Mouse (Mus musculus) embryonic stem cell, embryonic (primary cell): ENCODE results near the gene Fam221b.

Experiments
- CTCF ChIA-PET, 4 experiments: fragments of 300-600 bp in 2 of 4; fragments of 350-600 bp in 2 of 4; sonication (Branson Sonifier 250); formaldehyde crosslinking; loops; one replicate each; lab custom pipeline; 2022; ENCODE audit warnings: inconsistent platforms in 2 of 4; lab: Charles Lee
- POLR2A ChIA-PET, 4 experiments: fragments of 300-600 bp in 2 of 4; fragments of 350-600 bp in 2 of 4; sonication (Branson Sonifier 250); formaldehyde crosslinking; loops; one replicate each; lab custom pipeline; 2022; ENCODE audit warnings: antibody characterized with exemption in 4 of 4, inconsistent platforms in 1 of 4; lab: Charles Lee

Fam221b gene

DNA sequence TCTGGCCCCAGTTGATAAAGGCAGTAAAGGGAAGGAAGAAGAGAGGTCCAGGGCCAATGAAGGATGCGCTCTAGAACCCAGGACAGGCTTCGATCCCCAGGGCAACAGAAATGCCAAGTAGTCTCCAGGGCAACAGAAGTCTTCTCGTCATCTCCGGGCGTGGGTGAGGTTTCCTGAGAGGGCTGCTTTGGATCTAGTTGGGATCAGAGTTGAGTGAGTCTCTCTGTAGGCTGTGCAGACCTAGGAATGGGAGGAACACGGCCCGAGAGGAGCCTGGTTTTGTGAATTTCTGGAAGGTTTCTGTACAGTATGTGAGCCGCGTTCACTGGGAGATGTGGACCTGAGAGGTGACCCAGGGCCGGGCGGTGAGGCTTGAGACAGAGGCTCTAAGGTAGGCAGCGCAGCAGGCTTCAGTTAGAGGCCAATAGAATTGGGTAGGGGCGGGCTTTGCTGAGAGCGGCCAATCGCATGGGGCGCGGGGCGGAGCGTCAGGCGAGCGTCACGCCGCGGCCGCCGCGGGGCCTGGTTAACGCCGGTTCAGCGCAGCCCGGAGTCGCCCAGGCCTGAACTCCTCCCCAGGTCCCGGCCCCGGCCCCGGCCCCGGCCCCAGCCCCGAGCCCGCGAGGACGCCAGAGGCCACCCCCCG is at the start of gene Fam221b, which contains the start of gene Tmem8b:
Fam221b (minus strand) TSS at position 364 of the 646 bp plus-strand sequence.
Tmem8b (plus strand) TSS at position 190 of the 646 bp plus-strand sequence.
- CTCF ChIA-PET: interaction anchor here in 1 of 4 experiments (0.6 to 1.9 kb wide), 2 partner anchors 16 to 21 kb away, joined by 3 to 4 read pairs; partner anchors contain the start of gene Spag8
- POLR2A ChIA-PET: no interaction called here

DNA sequence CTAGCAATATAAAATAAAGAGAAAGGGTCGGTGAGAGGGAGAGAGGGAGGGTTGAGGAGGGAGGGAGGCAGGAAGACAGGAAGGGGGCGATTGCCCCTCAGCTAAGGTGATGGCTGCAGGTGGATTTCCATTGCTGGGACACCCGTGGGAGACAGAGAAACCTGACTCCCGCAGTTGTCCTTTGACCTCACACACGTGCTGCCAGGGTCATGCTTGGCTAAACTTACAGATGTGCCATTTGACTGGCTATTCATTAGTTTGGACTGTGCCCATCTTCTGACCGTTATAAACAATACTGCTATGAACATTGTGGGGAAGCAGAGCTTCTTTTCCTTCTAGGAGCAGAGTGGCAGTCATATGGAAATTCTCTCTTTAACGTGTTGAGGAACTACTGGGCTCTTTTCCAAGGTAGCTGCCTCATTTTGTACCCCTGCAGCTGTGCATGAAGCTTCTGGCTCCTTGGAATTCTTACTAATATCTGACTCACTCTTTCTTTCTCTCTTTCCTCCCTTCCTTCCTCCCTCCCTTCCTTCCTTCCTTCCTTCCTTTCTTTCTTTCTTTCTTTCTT is 44.8 kb upstream of the Fam221b start:
- POLR2A ChIA-PET: interaction anchor here in 2 of 4 experiments (0.7 to 1.5 kb wide), 2 partner anchors 39 to 42 kb away, joined by 3 read pairs; no protein-coding TSS in a partner anchor
- CTCF ChIA-PET: interaction anchor here (0.6 to 2.8 kb wide), 10 partner anchors 8 to 109 kb away, joined by 3 to 26 read pairs (median 4); partner anchors contain the start of gene Npr2 (in 1 of the 4)

DNA sequence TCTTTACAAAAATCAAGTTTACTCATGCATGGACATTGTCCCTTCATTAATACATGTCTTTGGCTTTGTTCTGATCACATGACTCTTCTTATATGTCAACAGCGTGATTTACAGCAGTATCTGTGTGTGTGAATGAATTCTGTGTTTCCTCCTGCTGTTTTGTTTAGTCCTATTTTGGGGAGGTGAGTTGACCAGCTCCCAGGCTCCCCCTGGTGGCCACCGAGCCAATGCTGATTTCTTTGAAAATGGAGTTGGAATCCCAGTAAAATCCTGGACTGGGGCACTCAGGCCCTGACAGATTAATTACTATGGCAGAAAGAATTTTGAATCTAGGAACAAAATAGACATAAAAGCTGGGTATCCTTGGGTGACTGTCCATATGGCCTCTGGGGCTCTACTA is 42.9 kb upstream of the Fam221b start:
- ChIA-PET CTCF (interaction anchor here (0.6 to 2.8 kb wide), 44 partner anchors 8 to 283 kb away, joined by 3 to 26 read pairs (median 4); partner anchors contain the start of genes Npr2 (in 3 of the 4), Ccdc107 (in 1 of the 4), Fam166b (in 1 of the 4) and Gba2 (in 1 of the 4)), POLR2A (interaction anchor here in 2 of 4 experiments (0.7 to 1.0 kb wide), 5 partner anchors 31 to 177 kb away, joined by 3 to 8 read pairs (median 3); partner anchors contain the start of genes Gba2 (in 1 of the 2) and Rgp1 (in 1 of the 2))

DNA sequence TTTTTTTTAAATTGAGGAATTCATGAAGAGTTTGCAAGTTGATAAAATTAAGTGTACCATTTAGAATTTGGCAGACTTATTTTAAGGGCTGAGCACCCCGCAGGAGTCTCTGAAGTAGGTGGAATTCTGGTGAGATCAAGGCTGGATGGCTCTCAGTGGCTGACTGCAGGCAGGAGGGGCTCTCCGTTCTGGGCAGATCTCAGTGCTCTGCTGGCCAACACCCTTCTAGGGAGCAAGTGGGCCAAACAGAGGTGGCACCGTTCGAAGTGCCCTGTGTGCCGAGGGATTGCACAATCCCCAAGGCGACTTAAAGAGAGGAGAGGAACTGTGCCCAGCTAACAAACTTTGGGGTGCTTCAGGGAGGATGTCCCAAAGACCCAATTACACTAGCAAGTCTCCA is 40.9 kb upstream of the Fam221b start, which contains the start of gene Olfr71:
Olfr71 (minus strand) TSS at position 387 of the 400 bp plus-strand sequence.
- ChIA-PET POLR2A (interaction anchor here in 2 of 4 experiments (0.7 kb wide), 2 partner anchors 148 to 250 kb away, joined by 6 to 7 read pairs; partner anchors contain the start of gene Creb3 (in 1 of the 2)), CTCF (interaction anchor here (0.6 to 1.3 kb wide), 10 partner anchors 19 to 403 kb away, joined by 3 to 14 read pairs (median 4); no protein-coding TSS in a partner anchor)

DNA sequence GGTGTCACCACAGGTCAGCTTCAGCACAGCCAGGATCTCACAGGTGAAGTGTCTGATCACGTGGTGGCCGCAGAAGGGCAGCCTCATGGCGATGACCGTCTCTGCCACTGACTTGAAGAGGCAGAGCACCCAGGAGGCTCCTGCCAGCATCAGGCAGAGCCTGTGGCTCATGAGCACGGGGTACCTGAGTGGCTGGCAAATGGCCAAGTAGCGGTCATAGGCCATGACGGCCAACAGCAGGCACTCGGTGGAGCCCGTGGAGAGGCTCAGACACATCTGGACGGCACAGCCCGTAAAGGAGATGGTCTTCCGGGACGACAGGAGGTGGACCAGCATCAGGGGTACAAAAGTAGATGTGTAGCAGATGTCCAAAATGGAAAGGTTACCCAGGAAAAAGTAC is 37.0 kb upstream of the Fam221b start:
- ChIA-PET CTCF (interaction anchor here in 2 of 4 experiments (0.6 to 1.3 kb wide), 3 partner anchors 76 to 185 kb away, joined by 3 to 4 read pairs (median 3); no protein-coding TSS in a partner anchor), POLR2A (interaction anchor here in 1 of 4 experiments (1.2 kb wide), 1 partner anchor 14 kb away, joined by 6 read pairs; no protein-coding TSS in a partner anchor)

DNA sequence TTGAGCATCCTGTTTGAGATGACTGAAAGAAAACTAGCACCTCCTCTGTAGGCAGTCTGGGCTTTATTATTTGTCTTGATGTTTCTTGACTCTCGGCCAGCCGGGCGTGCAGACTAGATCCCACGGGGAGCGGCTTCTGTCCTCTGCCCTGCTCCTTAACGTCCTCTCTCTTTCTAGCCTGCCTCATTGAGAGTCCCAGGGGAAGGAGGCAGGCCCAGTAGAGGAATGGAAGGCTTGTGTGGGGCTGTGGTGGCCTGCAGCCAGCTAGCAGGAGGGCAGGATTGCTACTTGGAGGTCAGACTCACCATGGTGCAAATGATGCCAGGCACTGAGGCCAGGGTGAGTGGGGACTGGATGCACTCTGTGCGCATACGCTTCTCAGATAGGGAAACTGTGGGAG is 34.9 kb upstream of the Fam221b start:
- CTCF ChIA-PET: interaction anchor here (0.5 to 3.2 kb wide), 32 partner anchors 8 to 565 kb away, joined by 3 to 23 read pairs (median 4); partner anchors contain the start of gene Npr2 (in 1 of the 4)
- POLR2A ChIA-PET: interaction anchor here in 1 of 4 experiments (0.7 kb wide), 1 partner anchor 187 kb away, joined by 3 read pairs; no protein-coding TSS in a partner anchor

DNA sequence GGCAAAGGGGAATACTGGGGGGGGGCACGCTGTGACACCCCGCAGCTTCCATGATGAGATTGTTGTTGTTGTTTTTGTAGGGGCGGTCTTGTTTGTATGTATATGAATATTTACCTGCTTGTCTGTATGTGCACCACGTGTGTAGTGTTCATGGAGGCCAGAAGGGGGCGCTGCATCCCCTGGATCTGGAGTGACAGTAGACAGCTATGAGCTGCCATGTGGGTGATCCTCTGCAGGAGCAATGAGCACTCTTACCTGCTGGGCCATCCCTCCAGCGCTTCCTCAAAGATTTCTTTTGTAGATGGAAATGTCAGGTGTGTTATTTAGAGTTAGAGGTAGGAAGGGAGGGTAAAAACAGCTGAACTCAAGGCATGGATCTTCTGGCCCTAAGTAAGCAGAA is 34.5 kb upstream of the Fam221b start:
- ChIA-PET CTCF (interaction anchor here (0.5 to 3.2 kb wide), 31 partner anchors 8 to 565 kb away, joined by 3 to 23 read pairs (median 4); partner anchors contain the start of gene Npr2 (in 1 of the 4)), POLR2A (no interaction called here)

DNA sequence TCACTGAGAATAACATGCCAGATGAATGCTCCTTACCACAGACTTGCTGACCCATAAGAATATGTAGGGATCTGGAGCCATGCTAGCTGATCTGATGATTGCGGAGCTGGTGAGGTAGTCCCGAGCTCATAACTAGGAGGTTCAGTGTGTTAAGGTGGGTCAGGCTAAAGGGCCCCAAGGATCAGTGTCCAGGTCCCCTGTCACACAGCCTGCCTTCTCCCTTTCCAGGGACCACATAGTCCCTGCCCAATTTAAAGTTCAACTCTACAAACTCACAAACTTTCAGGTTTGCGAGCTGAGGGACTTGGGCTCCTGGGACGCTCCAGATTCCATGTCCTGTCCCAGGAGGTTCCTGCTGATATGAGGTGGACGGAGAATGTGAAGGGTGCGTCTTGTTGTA is 31.8 kb upstream of the Fam221b start, which contains the start of gene Olfr70:
Olfr70 (minus strand) TSS at position 101 of the 400 bp plus-strand sequence.
- CTCF ChIA-PET: interaction anchor here in 1 of 4 experiments (1.0 kb wide), 1 partner anchor 29 kb away, joined by 3 read pairs; no protein-coding TSS in a partner anchor

DNA sequence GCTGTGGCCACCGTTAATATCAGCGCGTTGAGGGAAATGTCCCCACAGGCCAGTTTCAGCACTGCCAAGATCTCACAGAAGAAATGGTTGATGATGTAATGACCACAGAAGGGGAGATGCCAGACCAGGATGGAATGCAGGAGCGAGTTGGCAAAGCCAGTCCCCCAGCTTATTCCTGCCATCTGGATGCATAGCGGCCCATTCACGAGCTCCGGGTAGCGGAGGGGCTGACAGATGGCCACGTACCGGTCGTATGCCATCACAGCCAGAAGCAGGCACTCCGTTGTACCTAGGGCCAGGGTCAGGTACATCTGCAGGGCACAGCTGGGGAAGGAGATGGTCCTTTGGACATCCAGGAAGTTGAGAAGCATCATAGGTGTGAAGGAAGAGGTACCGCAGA is 27.6 kb upstream of the Fam221b start:
- POLR2A ChIA-PET: interaction anchor here in 1 of 4 experiments (1.5 kb wide), 1 partner anchor 8 kb away, joined by 3 read pairs; no protein-coding TSS in a partner anchor
- CTCF ChIA-PET: interaction anchor here in 3 of 4 experiments (0.6 to 2.5 kb wide), 5 partner anchors 11 to 437 kb away, joined by 3 to 10 read pairs (median 4); no protein-coding TSS in a partner anchor

More for the DNA sequence above, 31.8 kb upstream of the Fam221b start, which contains the start of gene Olfr70:
- POLR2A ChIA-PET: no interaction called here

DNA sequence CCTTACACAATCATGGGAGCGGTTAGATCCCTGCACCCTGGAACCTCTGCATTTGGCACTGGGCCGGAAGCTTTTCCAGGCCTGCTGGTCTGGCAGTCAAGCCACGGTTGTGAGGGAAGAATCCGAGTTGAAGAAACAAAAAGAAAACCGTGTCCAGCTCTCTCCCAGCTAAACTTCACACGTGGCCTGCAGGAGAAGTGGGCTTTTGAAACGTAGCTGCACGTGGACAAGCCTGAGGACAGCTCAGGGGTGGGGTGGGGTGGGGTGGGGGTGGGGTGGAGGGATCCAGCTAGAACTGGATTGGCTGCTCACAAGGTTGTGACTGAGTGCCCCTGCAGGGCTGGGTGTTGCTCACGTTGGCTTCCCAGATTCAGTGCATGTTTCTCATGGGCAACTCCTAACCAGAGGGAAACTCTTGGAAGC is 26.3 kb upstream of the Fam221b start:
- POLR2A ChIA-PET: interaction anchor here in 2 of 4 experiments (0.7 to 1.9 kb wide), 7 partner anchors 8 to 48 kb away, joined by 3 to 10 read pairs (median 3); no protein-coding TSS in a partner anchor
- CTCF ChIA-PET: interaction anchor here (0.5 to 2.5 kb wide), 19 partner anchors 8 to 971 kb away, joined by 3 to 10 read pairs (median 3); no protein-coding TSS in a partner anchor

DNA sequence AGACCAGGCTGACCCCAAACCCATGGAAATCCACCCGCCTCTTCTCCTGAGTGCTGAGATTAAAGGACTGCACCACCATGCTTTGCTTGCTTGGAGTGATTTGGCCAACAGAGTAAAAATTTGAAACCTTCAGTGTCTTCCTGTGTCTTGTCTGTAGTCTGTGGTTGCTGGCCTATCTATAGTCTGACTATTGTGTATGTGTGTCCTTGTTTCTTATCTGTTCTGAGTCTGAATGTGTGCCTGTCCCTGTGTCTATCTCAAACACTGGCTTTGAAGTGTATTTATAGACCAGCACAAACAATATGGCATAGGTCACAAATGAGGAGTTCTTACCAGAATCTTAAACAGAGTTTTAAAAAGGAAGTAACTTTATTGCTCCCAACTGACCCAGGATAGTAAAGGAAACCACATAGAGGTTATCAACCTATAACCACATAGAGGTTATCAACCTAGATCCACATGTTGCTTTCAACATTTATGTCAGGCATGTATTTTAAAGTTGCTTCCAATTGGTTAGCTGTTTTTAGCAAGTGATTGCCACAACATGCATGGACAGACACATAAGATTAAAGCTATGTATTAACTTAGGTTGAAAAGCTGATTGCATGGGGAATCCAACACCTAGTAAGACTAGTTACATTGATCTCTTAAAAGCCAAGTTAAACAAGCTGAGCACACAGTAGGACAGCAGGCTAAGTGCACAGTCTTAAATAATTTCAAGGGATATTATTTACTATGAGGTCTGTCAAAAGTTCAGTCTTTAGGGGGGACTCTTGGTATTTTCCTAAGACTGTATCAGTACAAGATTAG is 25.7 kb upstream of the Fam221b start:
- ChIA-PET POLR2A (interaction anchor here in 2 of 4 experiments (0.7 to 1.9 kb wide), 6 partner anchors 8 to 48 kb away, joined by 3 to 10 read pairs (median 3); no protein-coding TSS in a partner anchor), CTCF (interaction anchor here (0.5 to 2.5 kb wide), 19 partner anchors 9 to 972 kb away, joined by 3 to 10 read pairs (median 4); no protein-coding TSS in a partner anchor)

DNA sequence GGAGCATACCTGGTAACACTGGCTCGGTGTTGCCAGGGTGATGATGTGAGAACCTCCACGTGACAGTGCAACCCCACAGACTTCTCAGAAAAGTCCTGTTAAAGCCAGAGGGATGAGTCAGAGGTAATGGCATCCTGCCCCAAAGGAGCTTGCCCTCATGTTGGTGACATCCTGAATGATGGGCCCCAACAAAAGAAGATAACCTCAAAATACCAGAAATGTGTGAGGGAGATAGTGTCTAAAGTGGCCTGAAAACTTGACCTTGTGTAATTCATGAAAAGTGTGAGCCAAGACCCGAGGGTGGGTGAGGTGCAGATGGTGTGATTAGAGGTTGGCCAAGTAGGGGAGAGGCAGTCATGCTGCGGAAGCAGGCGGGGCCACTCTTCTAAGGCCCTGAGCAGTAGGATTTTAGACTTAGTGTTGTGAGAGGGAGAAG is 24.9 kb upstream of the Fam221b start:
- ChIA-PET CTCF (interaction anchor here in 3 of 4 experiments (0.6 to 1.4 kb wide), 4 partner anchors 10 to 66 kb away, joined by 3 to 5 read pairs (median 4); no protein-coding TSS in a partner anchor), POLR2A (interaction anchor here in 1 of 4 experiments (1.2 kb wide), 1 partner anchor 9 kb away, joined by 4 read pairs; no protein-coding TSS in a partner anchor)

DNA sequence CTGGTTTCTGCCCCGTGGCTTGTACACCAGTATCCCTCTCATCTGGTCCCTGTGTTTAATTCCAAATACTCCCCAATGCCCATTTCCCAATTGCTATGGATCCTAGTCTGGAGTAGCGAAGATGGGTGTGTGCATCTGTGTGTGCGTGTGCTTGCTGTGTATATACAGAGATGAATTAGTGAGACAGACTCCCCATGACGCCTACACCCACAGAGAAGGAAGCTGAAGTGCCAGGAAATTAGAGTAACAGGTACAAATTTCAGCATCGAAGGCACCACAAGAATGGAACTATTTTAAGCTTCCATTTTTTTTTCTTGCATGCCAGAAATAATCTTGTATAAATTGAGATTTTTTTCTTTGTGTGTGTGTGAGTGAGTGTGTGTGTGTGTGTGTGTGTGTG is 22.1 kb upstream of the Fam221b start:
- CTCF ChIA-PET: interaction anchor here (0.6 to 1.6 kb wide), 5 partner anchors 13 to 54 kb away, joined by 3 to 9 read pairs (median 3); no protein-coding TSS in a partner anchor
- POLR2A ChIA-PET: interaction anchor here in 2 of 4 experiments (0.6 to 1.2 kb wide), 2 partner anchors 56 to 252 kb away, joined by 3 read pairs; no protein-coding TSS in a partner anchor

DNA sequence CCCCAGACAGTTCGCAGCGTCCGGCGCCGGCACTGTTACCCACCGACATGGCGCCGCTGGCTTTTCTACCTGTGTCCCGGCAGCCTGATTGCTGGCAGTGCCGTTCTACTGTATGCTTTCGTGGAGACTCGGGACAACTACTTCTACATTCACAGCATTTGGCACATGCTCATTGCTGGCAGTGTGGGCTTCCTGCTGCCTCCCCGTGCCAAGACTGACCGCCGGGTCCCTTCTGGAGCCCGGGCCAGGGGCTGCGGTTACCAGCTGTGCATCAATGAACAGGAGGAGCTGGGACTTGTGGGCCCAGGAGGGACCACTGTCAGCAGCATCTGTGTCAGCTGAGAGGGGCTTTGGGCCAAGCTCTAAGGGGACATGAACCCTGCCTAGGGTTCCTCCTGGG is 21.1 kb upstream of the Fam221b start:
- ChIA-PET POLR2A (no interaction called here), CTCF (interaction anchor here in 3 of 4 experiments (0.9 to 1.2 kb wide), 4 partner anchors 14 to 18 kb away, joined by 3 to 9 read pairs (median 4); no protein-coding TSS in a partner anchor)

DNA sequence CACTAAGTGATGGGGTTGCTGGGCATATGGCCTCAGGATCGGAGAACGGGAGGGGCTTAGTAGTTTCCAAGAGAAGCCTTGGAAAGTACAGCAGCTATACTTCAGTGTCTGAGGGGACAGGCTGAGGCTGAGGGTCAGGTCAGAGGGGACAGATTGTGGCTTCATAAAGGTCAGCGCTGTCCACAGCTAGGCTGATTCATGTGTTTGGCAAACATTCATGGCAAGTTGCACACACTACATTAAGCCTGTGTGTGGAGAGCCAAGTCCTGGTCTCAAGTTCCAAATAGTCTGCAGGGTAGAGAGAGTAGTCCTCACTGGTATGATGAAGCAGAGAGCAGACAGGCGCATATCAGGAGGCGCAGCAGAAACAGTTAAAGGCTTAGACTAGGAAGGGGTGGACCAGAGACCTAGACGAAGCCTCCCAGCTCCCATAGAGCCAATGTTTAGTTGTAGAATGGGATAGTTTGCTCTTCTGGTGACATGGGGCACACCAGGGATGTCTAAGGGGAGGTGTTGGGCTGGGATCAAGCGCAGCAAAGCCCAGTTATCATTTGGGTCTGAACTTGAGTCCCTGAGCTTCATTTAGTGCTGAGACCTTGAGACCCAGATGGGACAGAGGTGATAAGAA is 10.6 kb upstream of the Fam221b start:
- ChIA-PET CTCF (interaction anchor here in 1 of 4 experiments (0.9 kb wide), 1 partner anchor 8 kb away, joined by 3 read pairs; no protein-coding TSS in a partner anchor), POLR2A (interaction anchor here in 1 of 4 experiments (0.5 kb wide), 1 partner anchor 72 kb away, joined by 3 read pairs; no protein-coding TSS in a partner anchor)

DNA sequence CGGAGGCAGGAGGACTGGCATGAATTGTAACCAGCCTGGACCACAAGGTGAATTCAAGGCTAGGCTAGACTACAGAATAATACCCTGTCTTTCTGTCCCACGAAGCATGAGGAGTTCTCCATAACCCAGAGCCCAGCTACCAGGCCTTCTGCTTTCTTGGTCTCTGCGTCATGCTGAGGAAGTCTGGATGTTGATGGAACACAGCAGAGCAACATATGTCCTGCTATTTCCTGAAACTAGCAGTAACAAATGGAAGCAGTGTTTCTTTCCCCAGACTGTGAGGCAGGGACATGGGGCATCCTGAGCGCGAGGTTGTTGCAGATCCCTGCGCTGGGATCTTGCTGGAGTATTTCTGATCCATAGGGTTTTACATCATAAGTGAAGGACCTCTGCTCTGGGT is 9.6 kb upstream of the Fam221b start:
- POLR2A ChIA-PET: interaction anchor here in 2 of 4 experiments (0.6 to 0.7 kb wide), 2 partner anchors 17 to 196 kb away, joined by 3 to 4 read pairs; no protein-coding TSS in a partner anchor
- CTCF ChIA-PET: interaction anchor here in 1 of 4 experiments (0.6 kb wide), 1 partner anchor 49 kb away, joined by 3 read pairs; no protein-coding TSS in a partner anchor
